Mouse (Mus musculus): ENCODE results near the gene Sesn2. TPM values are rescaled to one million over a fixed set of nuclear protein-coding genes. Genes with fewer than 3 reads are reported as not detected.

Gene Sesn2
- polyA plus RNA-seq, 1 experiment from 2014 or later: 14.2 TPM

GRCm38 (mm10) chr4:132449778-132450177, 60.5 kb downstream of the Sesn2 start:
- ATAC-seq (ENCODE audit: insufficient read depth, low FRiP score, low read depth): no peak
- H3K4me1 ChIP-seq: no peaks in the 10 kb centered on the region

GRCm38 (mm10) chr4:132446105-132446504, 64.2 kb downstream of the Sesn2 start:
- no peaks in the 10 kb centered on the region for H3K36me3 ChIP-seq
- H3K27me3 ChIP-seq (replicated peaks): no peaks in the 10 kb centered on the region
- no peak for ATAC-seq (ENCODE audit: insufficient read depth, low FRiP score, low read depth)
- no peak overlapping the region for H3K4me3 ChIP-seq (replicated peaks)
- H3K9me3 ChIP-seq: no peaks in the 10 kb centered on the region
- no peaks in the 10 kb centered on the region for H3K4me1 ChIP-seq
- no peak overlapping the region for H3K9ac ChIP-seq
- no peak overlapping the region for H3K4me2 ChIP-seq
- no peak overlapping the region for H3K27ac ChIP-seq
- 71% methylated on average over 12 of the region's 12 CpGs for WGBS

More at GRCm38 (mm10) chr4:132449778-132450177, 60.5 kb downstream of the Sesn2 start:
- no peaks in the 10 kb centered on the region for H3K36me3 ChIP-seq
- no peaks in the 10 kb centered on the region for H3K27me3 ChIP-seq (replicated peaks)
- H3K9ac ChIP-seq: no peak overlapping the region
- WGBS: 65% methylated on average over 3 of the region's 3 CpGs
- H3K4me2 ChIP-seq: no peak overlapping the region
- no peaks in the 10 kb centered on the region for H3K9me3 ChIP-seq
- H3K27ac ChIP-seq: no peak overlapping the region
- no peak overlapping the region for H3K4me3 ChIP-seq (replicated peaks)

- ATAC-seq (ENCODE audit: insufficient read depth, low FRiP score, low read depth): no peak
- 82% methylated on average over 8 of the region's 8 CpGs for WGBS
Measured at GRCm38 (mm10) chr4:132444516-132444915, 65.8 kb downstream of the Sesn2 start.

More at GRCm38 (mm10) chr4:132444516-132444915, 65.8 kb downstream of the Sesn2 start:
- no peaks in the 10 kb centered on the region for H3K9me3 ChIP-seq
- no peak overlapping the region for H3K4me2 ChIP-seq
- H3K9ac ChIP-seq: no peak overlapping the region
- no peaks in the 10 kb centered on the region for H3K36me3 ChIP-seq
- no peaks in the 10 kb centered on the region for H3K27me3 ChIP-seq (replicated peaks)
- H3K4me1 ChIP-seq: no peaks in the 10 kb centered on the region
- H3K27ac ChIP-seq: no peak overlapping the region
- no peak overlapping the region for H3K4me3 ChIP-seq (replicated peaks)

Other genes starting within 250 kb of the Sesn2 start
- gene Gmeb1, start 248.9 kb downstream of the Sesn2 start, polyA plus RNA-seq (2015; fragmentation: Nextera tagmentation; extraction: Ambion mirVana): 30.1 and 30.3 TPM in 2 replicates
- 38.4 and 43.0 TPM in 2 replicates for gene Taf12, start 236.1 kb downstream of the Sesn2 start, polyA plus RNA-seq (2015; fragmentation: Nextera tagmentation; extraction: Ambion mirVana)
- 1.8 and 2.4 TPM in 2 replicates for gene Rab42, start 207.1 kb downstream of the Sesn2 start, polyA plus RNA-seq (2015; fragmentation: Nextera tagmentation; extraction: Ambion mirVana)
- gene Trnau1ap, start 181.0 kb downstream of the Sesn2 start, polyA plus RNA-seq (2015; fragmentation: Nextera tagmentation; extraction: Ambion mirVana): 67.4 and 68.2 TPM in 2 replicates
- gene Rcc1, start 156.9 kb downstream of the Sesn2 start, polyA plus RNA-seq (2015; fragmentation: Nextera tagmentation; extraction: Ambion mirVana): 68.5 and 74.6 TPM in 2 replicates
- 21.1 and 22.6 TPM in 2 replicates for gene Phactr4, start 88.0 kb downstream of the Sesn2 start, polyA plus RNA-seq (2015; fragmentation: Nextera tagmentation; extraction: Ambion mirVana)
- 22.0 and 23.4 TPM in 2 replicates for gene Med18, start 46.6 kb downstream of the Sesn2 start, polyA plus RNA-seq (2015; fragmentation: Nextera tagmentation; extraction: Ambion mirVana)
- gene Atpif1, start 23.2 kb upstream of the Sesn2 start, polyA plus RNA-seq (2015; fragmentation: Nextera tagmentation; extraction: Ambion mirVana): 1,135 and 1,340 TPM in 2 replicates
- gene Dnajc8, start 25.0 kb upstream of the Sesn2 start, polyA plus RNA-seq (2015; fragmentation: Nextera tagmentation; extraction: Ambion mirVana): 140 and 147 TPM in 2 replicates
- gene Ptafr, start 53.6 kb upstream of the Sesn2 start, polyA plus RNA-seq (2015; fragmentation: Nextera tagmentation; extraction: Ambion mirVana): 1.5 and 1.7 TPM in 2 replicates
- gene Eya3, start 128.5 kb upstream of the Sesn2 start, polyA plus RNA-seq (2015; fragmentation: Nextera tagmentation; extraction: Ambion mirVana): 24.7 and 26.6 TPM in 2 replicates
- 3.8 and 4.4 TPM in 2 replicates for gene Xkr8, start 222.0 kb upstream of the Sesn2 start, polyA plus RNA-seq (2015; fragmentation: Nextera tagmentation; extraction: Ambion mirVana)
- gene Smpdl3b, start 246.8 kb upstream of the Sesn2 start, polyA plus RNA-seq (2015; fragmentation: Nextera tagmentation; extraction: Ambion mirVana): 6.7 and 6.9 TPM in 2 replicates

Data from stomach, embryonic 15.5 days (tissue).